Mouse (Mus musculus) frontal cortex, adult 2 months (tissue): ENCODE results near the gene Usp53. TPM values are rescaled to one million over a fixed set of nuclear protein-coding genes. Genes with fewer than 3 reads are reported as not detected.
"Not testable (repeated sequence)": the region's sequence is repeated elsewhere in the genome, so short reads cannot be mapped to it uniquely, and the experiment has no call there.

ENCODE experiments used
- DNase-seq, 2 experiments: peaks; one replicate each; pipeline ENCODE4 v3.0.0; 2022; ENCODE audit warnings: low spot score in 1 of 2; ENCODE audit errors: extremely low spot score in 1 of 2
- polyA plus RNA-seq: library from polyadenylated mRNA; depleted of rRNA; stranded (reverse); fragments of >200 nt; gene quantifications from 2 replicates; pipeline ENCODE4 v1.2.3, GENCODE M21; 2012

The Usp53 gene
- polyA plus RNA-seq, 1 experiment: 13.8 TPM

- DNase-seq: no peak
Measured at GRCm38 (mm10) chr3:122964301-122964700, 20.0 kb downstream of the Usp53 start.

DNA sequence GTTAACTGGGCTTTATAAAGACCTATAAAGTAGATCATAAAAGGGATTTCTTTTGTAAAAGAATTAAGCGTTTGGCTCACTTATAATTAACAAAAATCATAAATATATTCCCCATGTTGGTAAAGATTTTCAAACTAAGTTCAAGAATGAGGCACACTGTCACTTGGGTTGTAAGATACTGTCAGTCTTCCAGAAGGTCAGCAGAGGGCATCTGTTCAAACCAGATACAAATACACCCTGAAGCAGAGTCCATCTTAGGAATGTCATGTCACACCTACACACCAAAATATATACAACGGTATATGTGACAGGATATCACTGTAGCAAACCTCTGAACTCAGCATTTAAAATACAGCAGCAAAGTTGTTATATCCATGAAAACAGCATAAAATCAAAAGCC, 34.2 kb downstream of the Usp53 start:
- DNase-seq: no peak

DNA sequence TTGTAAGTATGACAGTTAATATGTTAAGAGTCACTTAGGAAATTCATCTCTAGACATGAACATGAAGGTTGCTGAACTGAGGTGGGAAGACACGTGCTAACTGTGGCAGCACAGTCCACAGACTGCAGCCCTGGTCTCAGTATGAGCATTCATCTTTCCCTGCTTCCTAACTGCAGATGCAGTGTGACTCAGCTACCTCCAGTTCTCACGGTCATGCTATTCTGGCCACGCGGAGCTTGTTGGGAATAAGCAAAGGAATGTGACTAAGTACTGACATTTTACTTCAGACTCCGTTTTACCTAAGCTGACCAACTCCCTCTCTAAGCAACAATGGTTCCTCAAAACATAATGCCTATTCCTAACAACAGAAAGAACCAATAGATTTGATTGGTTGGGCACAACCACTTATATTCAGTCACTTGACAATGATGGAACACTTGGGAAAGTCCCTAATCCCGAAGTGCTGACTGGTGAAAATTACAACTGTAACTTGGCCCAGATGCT, 40.9 kb downstream of the Usp53 start:
- DNase-seq: no peak

DNA sequence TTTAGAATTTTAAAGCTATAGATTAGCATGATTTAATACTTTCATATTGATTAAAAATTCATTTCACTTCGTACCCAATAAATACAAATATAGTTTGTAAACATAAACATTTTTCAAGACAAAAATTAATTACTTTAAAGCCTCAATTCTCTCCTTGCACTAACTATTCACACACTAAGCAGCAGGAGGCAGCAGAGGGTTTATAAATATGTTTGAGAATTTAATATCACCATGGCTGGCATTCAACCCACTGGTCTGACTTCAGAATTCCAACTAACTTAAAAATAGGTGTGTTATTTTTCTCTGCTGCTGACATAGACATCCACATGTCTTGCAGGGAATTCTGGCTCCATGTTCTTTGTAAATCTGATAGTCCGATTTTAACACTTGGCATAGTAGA, 45.1 kb downstream of the Usp53 start:
- peak in 1 of 2 experiments; percentile 69 for DNase-seq

DNA sequence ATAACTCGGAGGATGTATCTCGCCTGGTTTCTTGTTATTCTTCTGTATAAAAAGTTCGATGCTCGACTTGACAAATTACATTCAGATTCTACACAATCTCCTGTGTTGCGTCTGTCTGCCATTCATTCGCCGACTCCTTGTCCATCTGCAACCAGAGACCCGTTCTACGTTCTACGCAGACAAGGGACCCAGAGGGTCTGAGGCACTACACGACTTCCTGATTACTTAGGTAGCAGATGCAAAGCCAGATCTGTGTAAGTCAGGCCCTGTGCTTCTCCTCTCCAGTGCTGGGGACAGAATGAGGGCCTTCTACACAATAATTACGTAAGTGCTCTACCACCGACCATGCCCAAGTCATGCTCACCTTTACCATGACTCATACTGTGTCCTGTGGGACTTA, 47.1 kb downstream of the Usp53 start:
- not testable (repeated sequence) for DNase-seq

GRCm38 (mm10) chr3:122932466-122932865, 51.8 kb downstream of the Usp53 start:
- DNase-seq: no peak

- DNase-seq: peak; percentile 49 to 77
Measured at GRCm38 (mm10) chr3:122929723-122930122, 54.6 kb downstream of the Usp53 start.

GRCm38 (mm10) chr3:122924009-122924914, 60.0 kb downstream of the Usp53 start, which contains the start of gene 1810037I17Rik:
Gene 1810037I17Rik, plus strand, starts transcription at chr3:122924203.
- DNase-seq: peak; percentile 90 to 97

DNA sequence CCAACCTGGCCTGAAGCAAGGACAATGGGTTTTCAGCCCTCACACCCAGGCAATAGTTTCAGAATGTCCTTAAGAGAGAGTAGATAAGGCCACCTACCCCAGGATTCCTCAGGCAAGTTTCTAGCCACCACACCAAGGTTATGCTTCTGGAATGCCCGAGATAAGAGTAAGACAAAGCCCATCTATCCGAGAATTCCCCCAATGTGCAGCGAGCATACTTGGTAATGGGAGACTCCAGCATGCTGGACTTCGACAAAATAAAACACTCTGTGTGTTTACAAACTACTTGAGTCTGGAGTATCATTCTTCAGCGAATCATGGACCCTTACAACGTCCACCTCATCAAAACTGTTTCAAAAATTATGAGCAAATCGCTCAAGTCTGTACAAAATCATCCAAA, 61.2 kb downstream of the Usp53 start:
- DNase-seq: no peak

DNA sequence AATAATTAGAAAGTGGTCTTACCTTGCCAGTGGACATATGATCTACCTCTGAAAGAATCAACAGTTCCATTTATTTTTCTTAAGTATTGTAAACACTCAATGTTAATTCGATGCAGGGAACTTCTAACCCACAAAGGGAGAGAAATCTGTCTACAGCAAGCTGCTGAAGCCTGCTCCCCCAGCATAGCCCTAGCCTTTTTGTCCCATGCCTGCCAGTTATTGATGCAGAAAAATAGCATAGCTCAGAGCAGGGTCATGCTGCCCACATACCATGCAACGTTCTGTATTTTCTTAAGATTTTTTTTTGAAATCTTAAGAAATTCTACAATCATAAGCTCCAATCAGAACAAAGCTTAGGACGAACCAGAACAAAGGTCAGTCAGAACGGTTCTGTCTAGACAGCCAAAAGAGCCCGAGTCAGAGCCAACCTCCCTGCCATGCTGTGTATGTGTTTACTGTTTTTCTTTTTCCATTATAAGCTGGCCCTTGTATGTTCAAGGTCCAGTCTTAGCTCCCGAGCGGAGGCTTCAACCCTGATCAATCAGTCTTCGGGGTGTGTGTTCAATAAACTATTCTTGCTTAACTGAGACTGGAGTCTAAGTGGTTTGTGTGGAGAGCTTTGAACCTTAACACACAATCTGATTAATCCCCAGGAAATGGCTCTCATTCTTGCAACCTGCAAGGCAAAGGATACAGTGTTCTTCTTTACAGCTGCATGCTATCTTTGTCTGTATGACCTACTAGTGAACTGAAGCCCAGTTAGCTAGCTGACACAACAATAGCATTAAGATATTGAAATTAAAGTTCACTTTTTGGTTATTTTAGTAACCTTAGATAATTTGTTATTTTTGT, 62.4 kb downstream of the Usp53 start:
- no peak for DNase-seq

DNA sequence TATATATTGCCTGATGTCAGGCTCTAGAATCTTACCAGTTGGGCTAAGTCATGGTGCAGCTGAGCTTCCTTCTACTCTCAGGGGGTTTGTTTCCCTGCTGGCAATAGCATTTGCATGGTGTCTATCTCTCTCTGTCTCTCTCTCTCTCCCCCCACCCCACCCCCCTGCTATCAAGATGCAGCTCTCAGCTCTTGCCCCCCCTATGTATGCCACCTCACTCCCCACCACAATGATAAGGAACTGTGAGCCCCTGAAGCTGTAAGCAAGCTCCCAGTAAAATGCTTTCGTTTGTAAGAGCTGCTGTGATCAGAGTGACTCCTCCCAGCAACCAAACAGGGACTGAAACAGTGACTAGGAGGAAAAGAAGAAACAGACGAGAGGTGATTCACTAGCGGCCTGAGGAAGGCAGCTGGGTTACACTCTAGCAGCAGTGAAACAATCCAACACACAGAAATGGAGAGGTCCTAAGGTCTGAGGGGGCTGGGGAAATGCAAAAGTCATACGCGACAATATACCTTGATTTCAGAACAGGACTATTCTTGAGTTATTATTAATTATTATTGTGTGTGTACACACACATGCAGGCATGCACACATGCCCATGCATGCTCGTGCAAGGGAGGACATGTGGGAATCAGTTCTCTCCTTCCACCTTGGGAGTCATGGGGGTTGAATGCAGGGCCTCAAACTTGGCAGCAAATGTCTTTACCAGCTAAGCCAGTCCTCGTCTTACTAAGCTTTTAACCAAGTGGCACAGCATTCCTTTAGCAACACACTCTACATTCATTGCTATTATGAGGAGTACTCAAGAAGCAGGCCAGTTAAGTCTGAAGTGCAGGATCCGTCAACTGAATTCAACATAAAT, 63.5 kb downstream of the Usp53 start:
- no peak for DNase-seq

DNA sequence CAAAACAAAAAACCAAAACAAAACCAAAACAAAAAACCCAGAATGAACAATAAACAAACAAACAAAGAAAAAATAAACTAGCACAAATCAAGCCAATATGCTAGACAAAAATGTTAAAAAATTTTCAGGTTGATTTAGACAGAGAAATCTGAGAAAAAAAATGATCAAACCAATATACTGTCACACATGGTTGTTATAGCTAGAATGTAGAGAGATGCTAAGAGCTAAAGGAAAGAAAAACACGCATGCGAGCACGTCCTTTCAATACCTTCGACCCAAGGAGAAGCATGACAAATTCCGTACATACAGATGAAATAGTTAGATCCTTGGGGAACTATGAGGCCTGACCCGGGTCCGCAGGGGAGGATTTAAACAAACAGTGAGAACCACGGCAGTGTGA, 65.0 kb downstream of the Usp53 start, which contains the start of gene Gm10959:
Gene Gm10959, minus strand, starts transcription at position 101 of the 400 bp plus-strand sequence.
- no peak for DNase-seq

GRCm38 (mm10) chr3:122918672-122919071, 65.6 kb downstream of the Usp53 start:
- no peak for DNase-seq

DNA sequence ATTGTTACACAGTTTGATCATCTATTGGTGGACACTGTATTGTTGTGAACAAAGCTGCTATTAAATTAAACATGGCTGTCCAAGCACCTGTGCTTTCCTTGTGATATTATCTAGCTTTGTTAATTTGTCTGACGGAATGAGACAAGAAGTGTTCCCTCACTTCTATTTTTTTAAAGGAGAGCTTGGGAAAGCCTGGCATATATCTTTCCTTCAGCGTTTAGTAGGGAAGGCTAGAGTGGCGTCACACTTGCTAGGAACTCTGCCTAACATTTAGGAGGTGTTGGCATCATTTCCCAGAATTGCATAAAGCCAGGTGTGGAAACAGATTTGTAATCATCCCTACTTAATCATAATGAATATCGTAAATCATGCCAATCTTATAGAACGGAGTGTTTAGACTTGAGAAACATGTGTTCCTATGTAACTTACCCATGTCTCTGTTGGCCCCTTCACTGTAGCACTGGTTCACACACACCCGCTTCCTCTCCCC, 68.1 kb downstream of the Usp53 start:
- no peak for DNase-seq

DNA sequence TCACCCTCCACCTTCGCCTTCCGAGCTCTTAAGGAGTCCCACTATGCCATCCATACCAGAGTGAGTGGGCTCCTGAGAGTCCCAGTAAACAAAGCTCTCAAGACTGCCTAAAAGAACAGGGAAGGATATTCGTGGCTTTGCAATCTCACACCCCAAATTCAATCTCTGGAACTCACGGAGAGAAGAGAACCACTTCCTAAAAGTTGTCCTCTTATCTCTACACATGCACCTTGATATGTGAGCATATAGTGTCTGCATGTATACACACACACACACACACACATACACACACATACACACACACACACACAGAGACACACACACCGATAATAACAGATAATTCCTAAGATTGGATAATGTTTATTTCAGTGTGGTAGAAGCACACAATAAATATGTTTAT, 68.8 kb downstream of the Usp53 start:
- no peak for DNase-seq

- no peak for DNase-seq
Measured at GRCm38 (mm10) chr3:122907841-122908240, 76.5 kb downstream of the Usp53 start.

- DNase-seq: peak in 1 of 2 experiments; percentile 74
Measured at GRCm38 (mm10) chr3:122903746-122904433, 80.4 kb downstream of the Usp53 start.

DNA sequence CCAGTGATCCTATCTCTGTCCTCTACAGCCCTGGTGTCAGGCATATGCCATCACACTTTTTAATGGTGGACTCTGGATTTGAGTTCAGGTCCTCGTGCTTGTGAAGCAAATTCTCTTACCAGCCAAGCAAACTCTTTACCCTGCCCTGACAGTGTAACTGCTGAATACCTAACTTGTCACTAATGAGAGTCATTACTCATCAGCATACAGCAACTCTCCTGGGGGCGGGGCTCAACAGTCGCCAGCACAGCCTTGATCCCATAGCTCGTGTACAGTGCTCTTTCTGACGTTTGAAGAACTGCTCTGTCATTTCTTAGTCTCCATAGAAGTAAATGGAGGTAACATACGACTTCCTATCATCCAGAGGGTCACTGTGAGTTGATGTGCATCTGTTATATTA, 86.1 kb downstream of the Usp53 start:
- no peak for DNase-seq

DNA sequence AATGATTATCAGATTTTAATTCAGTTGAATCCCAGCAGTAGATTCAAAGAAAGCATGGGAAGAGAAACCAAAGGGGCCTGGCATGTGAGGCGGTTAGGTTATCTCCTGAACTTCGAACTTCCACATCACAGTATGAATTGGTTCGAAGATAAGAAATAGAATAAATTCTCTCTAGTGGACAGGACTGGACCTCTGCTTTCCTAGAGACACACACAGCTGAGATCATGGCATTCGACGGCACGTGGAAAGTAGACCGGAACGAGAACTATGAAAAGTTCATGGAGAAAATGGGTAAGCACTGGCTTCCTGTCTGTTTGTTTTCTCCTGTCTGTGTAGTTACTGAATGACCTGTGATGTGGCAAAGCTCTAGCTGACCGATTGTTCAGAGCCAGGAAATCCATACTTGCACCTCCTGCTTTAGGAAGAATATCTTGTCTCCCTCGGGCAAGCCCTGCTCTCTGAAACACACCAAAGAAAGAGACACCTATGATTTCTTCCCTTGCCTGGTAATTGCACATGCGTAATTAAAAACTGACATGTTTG, 89.0 kb downstream of the Usp53 start:
- DNase-seq: no peak
